Mouse (Mus musculus) forebrain, embryonic 15.5 days (tissue): ENCODE measurements around the gene Evl. TPM values are rescaled to one million over a fixed set of nuclear protein-coding genes. Genes with fewer than 3 reads are reported as not detected.

ENCODE experiments used
- ATAC-seq: fragments of 200-750 bp; cut with Nextera tagmentation; replicated peaks from 2 replicates; pipeline ENCODE4 v1.8.0; 2017; ENCODE audit warnings: mild to moderate bottlenecking, moderate TSS enrichment, moderate library complexity
- H3K27ac ChIP-seq: fragments of 300-500 bp; sonication (generic); replicated peaks from 2 replicates; pipeline ENCODE4 v1.5.1; 2015; ENCODE audit warnings: mild to moderate bottlenecking, inconsistent platforms
- H3K27me3 ChIP-seq: fragments of 300-500 bp; sonication (generic); 2 replicates; pipeline ENCODE4 v1.6.1; 2015; ENCODE audit warnings: inconsistent platforms
- H3K36me3 ChIP-seq: fragments of 300-500 bp; sonication (generic); 2 replicates; pipeline ENCODE4 v1.6.1; 2015; ENCODE audit warnings: mild to moderate bottlenecking, inconsistent platforms
- H3K4me1 ChIP-seq: fragments of 300-500 bp; sonication (generic); 2 replicates; pipeline ENCODE4 v1.6.1; 2015; ENCODE audit warnings: inconsistent platforms
- H3K4me2 ChIP-seq: fragments of 300-500 bp; sonication (generic); replicated peaks from 2 replicates; pipeline ENCODE4 v1.6.1; 2015; ENCODE audit warnings: mild to moderate bottlenecking, inconsistent platforms
- H3K4me3 ChIP-seq: fragments of 300-500 bp; sonication (generic); 2 replicates; pipeline ENCODE4 v1.5.1; 2015; ENCODE audit warnings: mild to moderate bottlenecking, inconsistent platforms
- H3K9ac ChIP-seq: fragments of 300-500 bp; sonication (generic); replicated peaks from 2 replicates; pipeline ENCODE4 v1.6.1; 2015; ENCODE audit warnings: mild to moderate bottlenecking, inconsistent platforms
- H3K9me3 ChIP-seq: fragments of 300-500 bp; sonication (generic); 2 replicates; pipeline ENCODE4 v1.6.1; 2016; ENCODE audit warnings: inconsistent platforms
- WGBS: fragments of 180-500 bp; shearing (Covaris S2); methylation state at CpG from one replicate; pipeline ENCODE4 v1.1.7; 2015; ENCODE audit warnings: mixed read lengths; 5-methylcytosine and 5-hydroxymethylcytosine counted together
- polyA plus RNA-seq: library from polyadenylated mRNA; unstranded; fragments of >200 nt; fragmentation: Nextera tagmentation; extraction: Ambion mirVana; gene quantifications from 2 replicates; pipeline ENCODE4 v1.2.1, GENCODE M21; 2015

Gene Evl
- polyA plus RNA-seq, 1 experiment from 2014 or later, result 213 TPM

DNA sequence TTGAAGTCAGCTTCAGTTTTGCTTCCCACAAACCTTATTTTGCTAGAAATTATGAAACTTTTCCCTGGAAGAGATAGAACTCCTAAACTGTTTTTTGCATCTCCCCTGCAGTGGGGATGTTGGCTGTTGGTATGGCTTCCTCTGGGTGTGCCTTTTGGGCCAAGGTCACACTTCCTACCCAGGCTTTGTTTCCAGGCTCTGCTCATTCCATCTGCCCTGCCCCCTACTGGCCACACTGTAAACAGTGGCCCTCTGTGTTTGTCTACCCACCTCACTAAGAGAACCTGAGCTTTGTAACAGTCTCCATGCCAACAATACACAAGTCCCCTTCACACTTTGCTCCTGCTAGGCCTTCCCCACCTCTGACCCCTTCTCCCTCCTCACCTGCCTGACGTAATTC, 102.8 kb downstream of the Evl start:
- Histone ChIP-seq H3K9ac (no peak overlapping the region), H3K9me3 (no peaks in the 10 kb centered on the region), H3K27ac (no peak overlapping the region), H3K4me3 (no peak overlapping the region), H3K36me3 (peaks cover 29% of the 10 kb centered on the region), H3K4me2 (no peak overlapping the region), H3K27me3 (no peaks in the 10 kb centered on the region), H3K4me1 (no peaks in the 10 kb centered on the region)
- ATAC-seq, result no peak
- 85% methylated on average over 1 of the region's 1 CpGs for WGBS

DNA sequence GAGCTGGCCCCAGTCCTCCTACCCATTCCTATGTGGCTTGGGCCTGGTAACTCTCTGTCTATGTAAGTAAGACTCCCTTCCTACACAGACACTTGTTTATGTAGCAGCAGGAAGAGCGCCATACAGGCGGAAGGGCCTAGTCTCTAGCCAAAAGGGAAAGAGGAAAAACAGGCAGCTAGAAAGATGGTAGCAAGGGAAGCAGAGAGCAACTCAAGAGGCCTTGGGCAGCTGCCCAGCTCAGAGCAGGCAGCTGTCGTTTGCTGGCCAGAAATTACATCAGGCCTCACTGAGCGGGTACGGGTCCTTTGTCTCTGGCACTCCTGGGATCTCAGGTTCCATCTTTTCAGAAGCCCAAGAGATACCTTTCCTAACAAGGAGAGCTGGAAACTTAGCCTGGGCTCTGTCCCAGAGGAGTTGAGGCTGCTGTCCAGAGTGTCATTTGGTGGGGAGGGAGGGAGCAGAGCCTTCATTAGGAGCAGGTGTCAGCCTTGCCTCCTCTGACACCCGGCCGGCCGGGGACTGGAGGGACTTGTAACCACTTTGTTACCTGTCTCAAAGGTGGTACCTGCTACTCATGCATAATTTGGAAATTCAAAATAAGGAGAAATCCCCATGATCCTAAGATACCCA, 114.2 kb downstream of the Evl start:
- H3K4me2 ChIP-seq, result no peak overlapping the region
- WGBS, result 47% methylated on average over 8 of the region's 8 CpGs
- ATAC-seq, result peak; percentile 57
- no peak overlapping the region for H3K9ac ChIP-seq
- peak overlapping the region; percentile 77 for H3K27ac ChIP-seq
- no peaks in the 10 kb centered on the region for H3K9me3 ChIP-seq
- H3K36me3 ChIP-seq, result peaks cover 23% of the 10 kb centered on the region
- H3K4me1 ChIP-seq, result peaks cover 15% of the 10 kb centered on the region
- H3K4me3 ChIP-seq, result no peak overlapping the region
- H3K27me3 ChIP-seq, result no peaks in the 10 kb centered on the region

DNA sequence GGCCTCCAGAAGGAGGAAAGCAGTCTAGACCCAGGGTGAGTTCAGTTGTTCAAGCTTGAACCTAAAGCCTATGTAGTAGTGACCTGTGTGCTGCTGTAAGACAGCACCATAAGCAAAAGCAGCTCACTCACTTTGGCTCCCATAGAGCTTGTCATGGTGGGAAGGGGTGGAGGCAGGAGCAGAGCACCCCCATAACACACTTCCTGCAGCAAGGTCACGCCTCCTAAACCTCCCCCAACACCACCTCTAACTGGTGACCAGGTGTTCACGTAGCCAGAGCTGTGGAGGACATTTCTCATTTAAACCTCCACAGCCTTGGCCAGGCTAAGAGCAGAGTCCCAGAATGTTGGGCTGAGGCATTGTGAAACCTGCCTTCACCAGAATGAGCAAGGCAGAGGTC, 117.0 kb downstream of the Evl start:
- Histone ChIP-seq H3K9ac (no peak overlapping the region), H3K9me3 (no peaks in the 10 kb centered on the region), H3K36me3 (peaks cover 33% of the 10 kb centered on the region), H3K27ac (no peak overlapping the region), H3K4me1 (peaks cover 15% of the 10 kb centered on the region), H3K27me3 (no peaks in the 10 kb centered on the region), H3K4me3 (no peak overlapping the region), H3K4me2 (no peak overlapping the region)
- ATAC-seq, result no peak
- 98% methylated on average over 2 of the region's 2 CpGs for WGBS

DNA sequence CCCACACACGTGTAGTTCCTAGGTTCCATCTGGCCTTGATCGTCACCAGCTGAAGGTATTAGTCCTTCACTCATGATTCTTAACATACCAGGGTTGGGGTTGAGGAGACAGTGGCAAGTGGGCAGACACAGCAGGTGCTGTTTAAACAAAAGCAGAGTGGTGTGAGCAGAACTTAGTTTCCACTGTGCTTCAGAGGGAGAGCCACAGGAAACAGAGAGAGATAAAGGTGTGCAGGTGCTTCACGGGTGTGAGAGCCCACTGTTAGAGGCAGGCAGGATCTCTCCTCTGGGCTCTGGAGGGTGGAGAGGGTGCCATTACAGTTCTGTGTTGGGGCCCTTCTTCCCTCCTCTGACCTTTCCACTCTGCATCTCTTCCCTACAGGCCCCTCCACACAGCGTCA, 118.4 kb downstream of the Evl start:
- peaks cover 12% of the 10 kb centered on the region for H3K4me1 ChIP-seq
- H3K27ac ChIP-seq, result no peak overlapping the region
- no peak overlapping the region for H3K4me3 ChIP-seq
- no peaks in the 10 kb centered on the region for H3K9me3 ChIP-seq
- no peaks in the 10 kb centered on the region for H3K27me3 ChIP-seq
- WGBS, result 89% methylated on average over 4 of the region's 4 CpGs
- no peak overlapping the region for H3K4me2 ChIP-seq
- H3K36me3 ChIP-seq, result peaks cover 44% of the 10 kb centered on the region
- H3K9ac ChIP-seq, result no peak overlapping the region
- no peak for ATAC-seq

DNA sequence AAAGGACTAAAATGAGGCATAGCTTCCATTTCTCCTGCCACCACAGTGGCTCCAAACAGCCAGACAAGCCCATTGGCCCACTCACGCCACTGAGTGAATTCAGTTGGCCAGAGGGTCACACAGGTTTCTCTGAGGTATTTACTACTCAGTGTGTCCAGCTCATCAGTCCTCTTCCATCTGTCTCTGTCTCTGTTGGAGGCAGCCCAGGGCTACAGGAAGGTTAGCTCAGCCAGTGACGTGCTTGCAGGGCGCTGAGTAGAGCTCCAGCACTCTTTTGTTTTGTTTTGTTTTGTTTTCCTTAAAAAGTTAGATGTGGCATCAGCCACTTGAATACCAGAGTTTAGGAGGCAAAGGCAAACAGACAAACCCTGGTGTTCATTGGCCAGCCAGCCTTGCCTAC, 119.0 kb downstream of the Evl start:
- no peak for ATAC-seq

DNA sequence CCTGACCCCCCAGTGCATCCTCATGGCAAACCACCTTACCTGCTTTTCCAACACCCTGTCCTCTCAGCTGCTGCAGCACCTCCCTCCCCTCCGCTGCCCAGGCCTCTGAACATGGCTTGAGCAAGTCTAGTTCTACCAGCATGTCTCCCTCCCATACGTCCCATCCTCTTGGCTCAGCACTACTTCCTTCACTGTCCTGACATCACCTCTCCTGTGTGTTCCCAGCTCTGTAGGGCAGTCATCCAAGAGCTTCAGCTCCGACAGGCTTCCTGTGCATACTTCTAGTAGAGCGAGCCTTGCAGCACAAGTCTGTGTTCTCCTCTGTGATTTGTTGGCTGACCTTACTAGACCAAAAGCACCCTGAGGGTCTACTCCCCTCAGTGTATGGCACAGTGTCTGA, 120.0 kb downstream of the Evl start:
- no peak for ATAC-seq
- no peak overlapping the region for H3K27ac ChIP-seq
- WGBS, result 85% methylated on average over 4 of the region's 4 CpGs
- no peak overlapping the region for H3K9ac ChIP-seq
- H3K4me1 ChIP-seq, result no peaks in the 10 kb centered on the region
- no peaks in the 10 kb centered on the region for H3K27me3 ChIP-seq
- no peak overlapping the region for H3K4me2 ChIP-seq
- peaks cover 53% of the 10 kb centered on the region for H3K36me3 ChIP-seq
- H3K9me3 ChIP-seq, result no peaks in the 10 kb centered on the region
- H3K4me3 ChIP-seq, result no peak overlapping the region

More for the DNA sequence above, 119.0 kb downstream of the Evl start:
- no peaks in the 10 kb centered on the region for H3K9me3 ChIP-seq
- no peak overlapping the region for H3K4me2 ChIP-seq
- 80% methylated on average over 3 of the region's 3 CpGs for WGBS
- peaks cover 44% of the 10 kb centered on the region for H3K36me3 ChIP-seq
- H3K9ac ChIP-seq, result no peak overlapping the region
- no peak overlapping the region for H3K27ac ChIP-seq
- no peak overlapping the region for H3K4me3 ChIP-seq
- H3K27me3 ChIP-seq, result no peaks in the 10 kb centered on the region
- peaks cover 5% of the 10 kb centered on the region for H3K4me1 ChIP-seq

DNA sequence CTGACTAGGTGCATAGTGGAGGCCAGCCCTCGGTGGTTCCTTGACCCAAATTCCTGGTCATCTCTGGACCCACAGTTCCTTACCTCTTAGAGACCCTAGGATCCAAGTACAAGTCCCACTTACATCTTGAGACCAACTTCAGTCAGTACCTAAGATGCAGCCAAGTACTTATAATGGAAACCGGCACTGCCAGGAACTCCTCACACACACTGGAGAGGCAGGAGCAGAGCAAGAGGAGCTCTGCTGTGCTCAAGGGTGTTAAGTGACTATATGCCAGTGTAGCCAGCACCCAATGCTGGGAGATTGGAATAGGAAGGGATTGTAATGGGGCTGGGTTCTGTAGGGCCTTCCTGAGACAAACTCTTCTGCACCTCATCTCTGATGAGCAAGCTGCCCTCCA, 120.4 kb downstream of the Evl start:
- H3K27me3 ChIP-seq, result no peaks in the 10 kb centered on the region
- H3K27ac ChIP-seq, result no peak overlapping the region
- no peak overlapping the region for H3K4me3 ChIP-seq
- 90% methylated on average over 2 of the region's 2 CpGs for WGBS
- H3K9ac ChIP-seq, result no peak overlapping the region
- H3K4me2 ChIP-seq, result no peak overlapping the region
- no peaks in the 10 kb centered on the region for H3K4me1 ChIP-seq
- peaks cover 54% of the 10 kb centered on the region for H3K36me3 ChIP-seq
- H3K9me3 ChIP-seq, result no peaks in the 10 kb centered on the region
- ATAC-seq, result no peak

DNA sequence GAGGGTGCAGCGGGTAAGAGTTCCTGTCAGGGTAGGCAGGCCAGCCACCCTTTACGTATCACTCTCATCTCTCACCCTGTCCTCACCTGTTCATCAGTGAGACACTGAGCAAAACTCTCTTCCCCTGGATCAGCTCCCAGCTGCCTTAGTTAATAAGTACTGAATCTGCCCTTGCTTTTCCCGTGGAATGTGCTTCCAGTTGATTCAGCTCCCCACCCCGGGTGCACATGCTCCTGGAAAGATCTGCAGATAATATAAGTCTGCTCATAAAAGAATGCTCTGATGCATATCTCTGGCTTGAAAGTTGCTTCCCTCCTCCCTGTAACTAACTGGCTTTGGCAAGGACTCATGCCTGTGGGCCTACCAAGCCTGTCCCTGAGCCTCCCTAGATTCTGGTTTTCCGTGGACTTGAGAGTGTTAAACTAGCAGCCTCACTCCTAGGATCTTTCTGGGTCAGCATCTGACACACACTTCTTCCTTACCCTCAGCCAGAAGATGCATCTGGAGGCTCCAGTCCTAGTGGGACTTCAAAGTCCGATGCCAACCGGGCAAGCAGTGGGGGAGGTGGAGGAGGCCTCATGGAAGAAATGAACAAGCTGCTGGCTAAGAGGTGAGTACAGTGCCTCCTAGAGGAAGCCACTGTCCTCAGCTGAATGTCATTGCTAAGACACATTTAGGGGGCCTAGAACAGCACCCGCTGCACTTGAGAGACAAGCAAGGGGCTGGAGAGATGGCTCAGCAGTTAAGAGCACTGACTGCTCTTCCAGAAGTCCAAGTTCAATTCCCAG, 121.3 kb downstream of the Evl start:
- ATAC-seq, result no peak
- Histone ChIP-seq H3K9me3 (no peaks in the 10 kb centered on the region), H3K4me3 (no peak overlapping the region), H3K27ac (no peak overlapping the region), H3K4me2 (no peak overlapping the region), H3K27me3 (no peaks in the 10 kb centered on the region), H3K36me3 (peaks cover 55% of the 10 kb centered on the region), H3K4me1 (no peaks in the 10 kb centered on the region), H3K9ac (no peak overlapping the region)
- 86% methylated on average over 8 of the region's 8 CpGs for WGBS

DNA sequence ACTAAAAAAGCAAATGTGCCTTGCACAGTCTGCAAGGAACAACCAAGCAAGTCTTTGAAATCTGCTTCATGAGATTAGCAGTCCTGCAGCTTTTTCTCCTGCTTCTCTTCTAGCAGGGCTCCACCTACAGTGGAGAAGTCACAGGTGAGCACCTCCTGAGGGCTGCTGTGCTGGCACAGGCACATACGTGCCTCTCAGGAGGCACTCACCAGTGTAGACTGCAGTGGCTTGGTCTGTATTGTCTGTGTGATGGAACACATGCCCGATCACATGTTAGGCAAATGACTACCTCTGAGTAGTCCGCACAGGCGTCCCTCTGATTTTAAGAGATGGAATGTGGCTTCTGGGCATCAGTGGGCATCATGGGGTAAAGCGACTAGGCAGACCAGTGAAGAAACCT, 122.6 kb downstream of the Evl start:
- Histone ChIP-seq H3K4me2 (no peak overlapping the region), H3K36me3 (peaks cover 68% of the 10 kb centered on the region), H3K4me3 (no peak overlapping the region), H3K4me1 (no peaks in the 10 kb centered on the region), H3K27me3 (no peaks in the 10 kb centered on the region), H3K27ac (no peak overlapping the region), H3K9ac (no peak overlapping the region), H3K9me3 (no peaks in the 10 kb centered on the region)
- 96% methylated on average over 5 of the region's 5 CpGs for WGBS
- no peak for ATAC-seq

DNA sequence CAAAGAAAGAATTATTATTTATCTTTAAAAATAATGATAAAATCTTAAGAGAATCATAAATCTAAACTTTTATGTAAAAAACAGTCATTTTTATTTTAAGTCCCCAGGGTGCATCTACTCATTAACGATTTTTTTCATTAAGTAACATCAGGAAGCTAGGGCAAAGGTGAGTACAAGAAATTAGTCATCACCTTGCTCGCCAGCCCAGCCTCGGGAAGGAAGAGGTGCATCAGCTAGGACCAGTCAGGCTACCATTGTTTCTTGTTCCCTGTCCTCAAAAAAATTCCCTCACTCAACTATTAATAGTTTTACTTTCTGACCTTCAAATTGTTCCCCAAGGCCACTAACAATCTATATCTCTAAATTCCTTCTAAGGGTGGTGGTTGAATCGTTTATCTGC, 123.8 kb downstream of the Evl start:
- Histone ChIP-seq H3K9me3 (no peaks in the 10 kb centered on the region), H3K27me3 (no peaks in the 10 kb centered on the region), H3K36me3 (peaks cover 71% of the 10 kb centered on the region), H3K4me1 (no peaks in the 10 kb centered on the region), H3K4me3 (no peak overlapping the region), H3K4me2 (no peak overlapping the region), H3K9ac (no peak overlapping the region), H3K27ac (no peak overlapping the region)
- 83% methylated on average over 4 of the region's 4 CpGs for WGBS
- no peak for ATAC-seq

DNA sequence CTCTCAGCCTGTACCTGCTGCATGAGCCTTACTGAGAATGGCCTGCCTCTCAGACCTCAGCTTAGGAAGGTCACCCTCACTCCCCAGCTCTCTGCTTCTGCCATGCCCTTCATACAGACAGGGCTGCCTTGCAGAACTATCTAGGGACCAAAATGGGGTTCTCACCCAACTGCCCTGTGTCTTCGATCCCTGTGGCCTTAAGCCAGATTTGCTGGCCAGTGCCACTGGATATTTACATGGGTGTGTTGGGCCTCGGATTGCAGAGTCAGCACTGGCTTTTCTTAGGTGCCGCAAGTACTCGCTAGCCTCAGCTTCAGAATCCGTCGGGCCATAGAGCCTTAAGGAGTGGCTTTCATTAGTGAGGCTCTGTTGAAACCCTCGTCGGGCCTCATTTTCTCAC, 126.3 kb downstream of the Evl start:
- H3K4me1 ChIP-seq, result no peaks in the 10 kb centered on the region
- H3K4me3 ChIP-seq, result no peak overlapping the region
- no peak for ATAC-seq
- no peak overlapping the region for H3K4me2 ChIP-seq
- peaks cover 77% of the 10 kb centered on the region for H3K36me3 ChIP-seq
- WGBS, result 89% methylated on average over 8 of the region's 8 CpGs
- no peaks in the 10 kb centered on the region for H3K9me3 ChIP-seq
- H3K9ac ChIP-seq, result no peak overlapping the region
- no peak overlapping the region for H3K27ac ChIP-seq
- no peaks in the 10 kb centered on the region for H3K27me3 ChIP-seq

DNA sequence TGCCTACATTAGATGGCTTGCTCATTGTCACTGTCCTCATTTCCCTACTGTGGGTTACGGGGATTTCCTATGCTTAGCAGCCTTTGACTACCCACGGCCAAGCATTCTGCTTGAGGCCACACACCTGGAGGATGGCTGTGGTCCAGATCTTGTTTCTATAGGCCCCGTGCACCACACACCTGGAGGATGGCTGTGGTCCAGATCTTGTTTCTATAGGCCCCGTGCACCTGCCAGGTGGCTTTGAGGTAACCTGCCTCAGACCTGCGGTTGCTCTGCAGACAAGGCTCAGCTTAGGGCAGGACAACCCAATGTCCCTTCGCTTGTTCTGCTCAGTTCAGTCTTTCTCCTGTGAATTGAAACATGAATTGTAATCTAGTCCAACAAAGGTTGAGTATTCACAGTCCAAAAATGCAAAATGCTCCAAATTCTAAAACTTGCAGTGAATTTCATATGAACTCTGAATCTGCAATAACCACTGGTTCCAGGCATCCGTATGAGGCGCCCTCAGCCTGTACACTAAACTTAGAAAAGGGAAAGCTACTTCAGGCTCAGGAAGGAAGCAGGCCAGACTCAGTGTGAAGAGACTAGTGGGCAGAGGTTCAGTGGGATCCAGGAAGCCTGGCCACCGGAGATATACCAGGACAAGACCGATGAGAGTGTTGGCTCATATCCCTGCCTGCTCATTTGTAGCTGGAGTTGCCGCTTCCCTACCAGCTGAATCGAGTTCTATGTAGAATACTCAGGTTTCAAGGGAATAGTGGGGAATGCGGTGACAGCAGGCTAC, 127.9 kb downstream of the Evl start:
- H3K36me3 ChIP-seq, result peaks cover 63% of the 10 kb centered on the region
- WGBS, result 88% methylated on average over 13 of the region's 13 CpGs
- no peak for ATAC-seq
- H3K4me1 ChIP-seq, result no peaks in the 10 kb centered on the region
- H3K27ac ChIP-seq, result no peak overlapping the region
- no peak overlapping the region for H3K4me2 ChIP-seq
- H3K4me3 ChIP-seq, result no peak overlapping the region
- no peaks in the 10 kb centered on the region for H3K27me3 ChIP-seq
- no peaks in the 10 kb centered on the region for H3K9me3 ChIP-seq
- H3K9ac ChIP-seq, result no peak overlapping the region
